Mouse (Mus musculus): Measurements from ENCODE around the gene Bet1l. TPM values are rescaled to one million over a fixed set of nuclear protein-coding genes. Genes with fewer than 3 reads are reported as not detected.

Gene Bet1l
- total and polyA plus RNA-seq, 2 experiments from 2014 or later = 19.1 to 49.9 TPM

- DNase-seq (ENCODE audit: low spot score) (peak; percentile 84), ATAC-seq (ENCODE audit: low FRiP score) (peak; percentile 73)
- H3K4me2 ChIP-seq (ENCODE audit: low read depth, low read length, poor library complexity, severe bottlenecking) = peak within 1 kb of the TSS; percentile 96
- H3K27ac ChIP-seq (ENCODE audit: low read depth, low read length) = peak within 1 kb of the TSS; percentile 95
- H3K27me3 ChIP-seq (ENCODE audit: insufficient read depth, low read length) = no peaks in the 10 kb centered on the region
- WGBS = under 1% methylated on average over 47 of the region's 50 CpGs
- H3K36me3 ChIP-seq (ENCODE audit: insufficient read depth, low read length) = peaks cover 47% of the 10 kb centered on the region
- TF ChIP-seq CTCF (IDR thresholded peaks at IDR 0.05) = no peak
- H3K4me3 ChIP-seq (ENCODE audit: low read depth, low read length) = peak within 1 kb of the TSS; percentile 81
- peaks cover 15% of the 10 kb centered on the region; the same call in 1 of the 2 replicates for H3K4me1 ChIP-seq (ENCODE audit: insufficient read depth, low read length)
- H3K9ac ChIP-seq (replicated peaks; ENCODE audit: low read length, poor library complexity, severe bottlenecking) = peak within 1 kb of the TSS; percentile 97
- no peaks in the 10 kb centered on the region for H3K9me3 ChIP-seq (ENCODE audit: low read length)
These were observed 410 bp downstream of the Bet1l start, which contains the start of gene Ric8a for GRCm38 (mm10) chr7:140856785-140857549. Ric8a (plus strand) TSS chr7:140856957.

GRCm38 (mm10) chr7:140855860-140856784 lies 1.3 kb downstream of the Bet1l start, which contains the start of gene Gm45785:
Gm45785 (minus strand) TSS chr7:140856331.
- Histone ChIP-seq H3K27ac (ENCODE audit: low read depth, low read length) (peak within 1 kb of the TSS; percentile 95), H3K27me3 (ENCODE audit: insufficient read depth, low read length) (no peaks in the 10 kb centered on the region), H3K4me1 (ENCODE audit: insufficient read depth, low read length) (peaks cover 15% of the 10 kb centered on the region; the same call in 1 of the 2 replicates), H3K9me3 (ENCODE audit: low read length) (no peaks in the 10 kb centered on the region), H3K4me3 (ENCODE audit: low read depth, low read length) (peak within 1 kb of the TSS; percentile 81), H3K4me2 (ENCODE audit: low read depth, low read length, poor library complexity, severe bottlenecking) (peak within 1 kb of the TSS; percentile 96), H3K36me3 (ENCODE audit: insufficient read depth, low read length) (peaks cover 45% of the 10 kb centered on the region), H3K9ac (replicated peaks; ENCODE audit: low read length, poor library complexity, severe bottlenecking) (peak within 1 kb of the TSS; percentile 97)
- ATAC-seq (ENCODE audit: low FRiP score) (peak; percentile 83), DNase-seq (ENCODE audit: low spot score) (peak; percentile 95)
- peak; percentile 37 for TF ChIP-seq CTCF (IDR thresholded peaks at IDR 0.05)
- under 1% methylated on average over 51 of the region's 51 CpGs for WGBS

GRCm38 (mm10) chr7:140855181-140855580 lies 2.2 kb downstream of the Bet1l start:
- Histone ChIP-seq H3K27ac (ENCODE audit: low read depth, low read length) (no peak overlapping the region), H3K4me2 (ENCODE audit: low read depth, low read length, poor library complexity, severe bottlenecking) (peak overlapping the region; percentile 96), H3K4me1 (ENCODE audit: insufficient read depth, low read length) (peaks cover 15% of the 10 kb centered on the region; the same call in 1 of the 2 replicates), H3K4me3 (ENCODE audit: low read depth, low read length) (peak overlapping the region; percentile 81), H3K9ac (replicated peaks; ENCODE audit: low read length, poor library complexity, severe bottlenecking) (peak overlapping the region; percentile 97; the same call in 1 of the 2 replicates), H3K27me3 (ENCODE audit: insufficient read depth, low read length) (no peaks in the 10 kb centered on the region), H3K9me3 (ENCODE audit: low read length) (no peaks in the 10 kb centered on the region), H3K36me3 (ENCODE audit: insufficient read depth, low read length) (peaks cover 37% of the 10 kb centered on the region)
- DNase-seq (ENCODE audit: low spot score) = no peak
- TF ChIP-seq CTCF (IDR thresholded peaks at IDR 0.05) = no peak
- WGBS = 82% methylated on average over 9 of the region's 9 CpGs
- no peak for ATAC-seq (ENCODE audit: low FRiP score)

GRCm38 (mm10) chr7:140854483-140854882 lies 2.9 kb downstream of the Bet1l start:
- Histone ChIP-seq H3K27me3 (ENCODE audit: insufficient read depth, low read length) (no peaks in the 10 kb centered on the region), H3K4me3 (ENCODE audit: low read depth, low read length) (no peak overlapping the region), H3K36me3 (ENCODE audit: insufficient read depth, low read length) (peaks cover 32% of the 10 kb centered on the region), H3K27ac (ENCODE audit: low read depth, low read length) (no peak overlapping the region), H3K4me2 (ENCODE audit: low read depth, low read length, poor library complexity, severe bottlenecking) (no peak overlapping the region), H3K9me3 (ENCODE audit: low read length) (no peaks in the 10 kb centered on the region), H3K4me1 (ENCODE audit: insufficient read depth, low read length) (peaks cover 15% of the 10 kb centered on the region; the same call in 1 of the 2 replicates), H3K9ac (replicated peaks; ENCODE audit: low read length, poor library complexity, severe bottlenecking) (no peak overlapping the region)
- 95% methylated on average over 18 of the region's 18 CpGs for WGBS
- no peak for DNase-seq (ENCODE audit: low spot score)
- ATAC-seq (ENCODE audit: low FRiP score) = no peak
- no peak for TF ChIP-seq CTCF (IDR thresholded peaks at IDR 0.05)

GRCm38 (mm10) chr7:140853386-140853785 lies 4.0 kb downstream of the Bet1l start:
- ATAC-seq (ENCODE audit: low FRiP score) (no peak), DNase-seq (ENCODE audit: low spot score) (no peak)
- no peak for TF ChIP-seq CTCF (IDR thresholded peaks at IDR 0.05)
- Histone ChIP-seq H3K27me3 (ENCODE audit: insufficient read depth, low read length) (no peaks in the 10 kb centered on the region), H3K4me3 (ENCODE audit: low read depth, low read length) (no peak overlapping the region), H3K9me3 (ENCODE audit: low read length) (no peaks in the 10 kb centered on the region), H3K4me1 (ENCODE audit: insufficient read depth, low read length) (peaks cover 11% of the 10 kb centered on the region; the same call in 1 of the 2 replicates), H3K27ac (ENCODE audit: low read depth, low read length) (no peak overlapping the region), H3K36me3 (ENCODE audit: insufficient read depth, low read length) (peaks cover 26% of the 10 kb centered on the region), H3K9ac (replicated peaks; ENCODE audit: low read length, poor library complexity, severe bottlenecking) (no peak overlapping the region), H3K4me2 (ENCODE audit: low read depth, low read length, poor library complexity, severe bottlenecking) (no peak overlapping the region)
- WGBS = 91% methylated on average over 9 of the region's 9 CpGs
